Mouse (Mus musculus) midbrain, embryonic 10.5 days (tissue): ENCODE data around the gene Pinlyp. TPM values are rescaled to one million over a fixed set of nuclear protein-coding genes. Genes with fewer than 3 reads are reported as not detected.

ENCODE experiments used
- DNase-seq: peaks from one replicate; pipeline ENCODE4 v3.0.0-alpha.2; 2017; ENCODE audit warnings: low spot score
- H3K27ac ChIP-seq: fragments of 300-500 bp; sonication (generic); replicated peaks from 2 replicates; pipeline ENCODE4 v1.5.1; 2016; ENCODE audit warnings: mild to moderate bottlenecking
- H3K27me3 ChIP-seq: fragments of 300-500 bp; sonication (generic); 2 replicates; pipeline ENCODE4 v1.6.1; 2016; ENCODE audit warnings: low read depth, mild to moderate bottlenecking; ENCODE audit not compliant: poor library complexity, severe bottlenecking
- H3K36me3 ChIP-seq: fragments of 300-500 bp; sonication (generic); 2 replicates; pipeline ENCODE4 v1.6.1; 2016; ENCODE audit warnings: mild to moderate bottlenecking, moderate library complexity
- H3K4me1 ChIP-seq: fragments of 300-500 bp; sonication (generic); 2 replicates; pipeline ENCODE4 v1.6.1; 2016
- H3K4me3 ChIP-seq: fragments of 300-500 bp; sonication (generic); 2 replicates; pipeline ENCODE4 v1.5.1; 2016; ENCODE audit warnings: mild to moderate bottlenecking, moderate library complexity
- H3K9me3 ChIP-seq: fragments of 300-500 bp; sonication (generic); replicated peaks from 2 replicates; pipeline ENCODE4 v1.6.1; 2016; ENCODE audit warnings: mild to moderate bottlenecking
- WGBS: fragments of 180-500 bp; shearing (Covaris S2); methylation state at CpG from one replicate; pipeline ENCODE4 v1.1.7; 2016; 5-methylcytosine and 5-hydroxymethylcytosine counted together
- polyA plus RNA-seq: library from polyadenylated mRNA; unstranded; fragments of >200 nt; fragmentation: Nextera tagmentation; extraction: Ambion mirVana; gene quantifications from 2 replicates; pipeline ENCODE4 v1.2.1, GENCODE M21; 2016

Gene Pinlyp
- polyA plus RNA-seq, 1 experiment from 2014 or later, result 0.14 TPM

GRCm38 (mm10) chr7:24507726-24508114 lies 38.2 kb downstream of the Pinlyp start:
- H3K9me3 ChIP-seq, result no peaks in the 10 kb centered on the region
- 1% methylated on average over 20 of the region's 20 CpGs for WGBS
- peak overlapping the region; percentile 96 for H3K27ac ChIP-seq
- DNase-seq, result no peak
- H3K4me1 ChIP-seq, result peaks cover 49% of the 10 kb centered on the region
- peaks cover 35% of the 10 kb centered on the region for H3K36me3 ChIP-seq
- H3K27me3 ChIP-seq, result peaks cover 6% of the 10 kb centered on the region
- peak overlapping the region; percentile 65 for H3K4me3 ChIP-seq

- peak within 1 kb of the TSS; percentile 65 for H3K4me3 ChIP-seq
- DNase-seq, result peak; percentile 92
- no peaks in the 10 kb centered on the region for H3K9me3 ChIP-seq
- peaks cover 49% of the 10 kb centered on the region for H3K4me1 ChIP-seq
- H3K27ac ChIP-seq, result peak within 1 kb of the TSS; percentile 96
- peaks cover 35% of the 10 kb centered on the region for H3K36me3 ChIP-seq
- peaks cover 12% of the 10 kb centered on the region for H3K27me3 ChIP-seq
- under 1% methylated on average over 84 of the region's 84 CpGs for WGBS
These were observed 38.8 kb downstream of the Pinlyp start, which contains the start of gene Zfp428 for GRCm38 (mm10) chr7:24506838-24507725. Zfp428 (plus strand) TSS chr7:24507006.

GRCm38 (mm10) chr7:24506476-24506837 lies 39.5 kb downstream of the Pinlyp start:
- Histone ChIP-seq H3K4me3 (peak overlapping the region; percentile 65), H3K27ac (peak overlapping the region; percentile 96), H3K9me3 (no peaks in the 10 kb centered on the region), H3K4me1 (peaks cover 49% of the 10 kb centered on the region), H3K27me3 (peaks cover 19% of the 10 kb centered on the region), H3K36me3 (peaks cover 35% of the 10 kb centered on the region)
- WGBS, result under 1% methylated on average over 12 of the region's 12 CpGs
- DNase-seq, result no peak

GRCm38 (mm10) chr7:24506065-24506459 lies 39.9 kb downstream of the Pinlyp start:
- no peak for DNase-seq
- Histone ChIP-seq H3K27ac (peak overlapping the region; percentile 96), H3K36me3 (peaks cover 35% of the 10 kb centered on the region), H3K4me3 (peak overlapping the region; percentile 65), H3K4me1 (peaks cover 49% of the 10 kb centered on the region), H3K9me3 (no peaks in the 10 kb centered on the region), H3K27me3 (peaks cover 23% of the 10 kb centered on the region)
- 14% methylated on average over 3 of the region's 3 CpGs for WGBS

- peaks cover 35% of the 10 kb centered on the region for H3K36me3 ChIP-seq
- H3K27me3 ChIP-seq, result peaks cover 28% of the 10 kb centered on the region
- no peak for DNase-seq
- H3K27ac ChIP-seq, result peak overlapping the region; percentile 96
- WGBS, result 12% methylated on average over 15 of the region's 15 CpGs
- H3K4me1 ChIP-seq, result peaks cover 49% of the 10 kb centered on the region
- H3K9me3 ChIP-seq, result peaks cover 4% of the 10 kb centered on the region; the same call in 1 of the 2 replicates
- H3K4me3 ChIP-seq, result peak overlapping the region; percentile 65
These were observed 40.4 kb downstream of the Pinlyp start for GRCm38 (mm10) chr7:24505447-24506064.

GRCm38 (mm10) chr7:24504868-24505267 lies 41.0 kb downstream of the Pinlyp start:
- Histone ChIP-seq H3K27me3 (peaks cover 35% of the 10 kb centered on the region), H3K9me3 (peaks cover 8% of the 10 kb centered on the region; the same call in 1 of the 2 replicates), H3K36me3 (peaks cover 33% of the 10 kb centered on the region), H3K4me3 (0 out of 2 replicates have a peak overlapping the region, but pooled peaks have one; percentile 65), H3K27ac (peak overlapping the region; percentile 96), H3K4me1 (peaks cover 56% of the 10 kb centered on the region)
- 13% methylated on average over 4 of the region's 4 CpGs for WGBS
- DNase-seq, result no peak

GRCm38 (mm10) chr7:24504004-24504403 lies 41.9 kb downstream of the Pinlyp start:
- peak overlapping the region; percentile 96; the same call in 1 of the 2 replicates for H3K27ac ChIP-seq
- H3K9me3 ChIP-seq, result peaks cover 8% of the 10 kb centered on the region; the same call in 1 of the 2 replicates
- H3K27me3 ChIP-seq, result peaks cover 43% of the 10 kb centered on the region
- WGBS, result 24% methylated on average over 10 of the region's 10 CpGs
- peaks cover 33% of the 10 kb centered on the region for H3K36me3 ChIP-seq
- 0 out of 2 replicates have a peak overlapping the region, but pooled peaks have one; percentile 27 for H3K4me3 ChIP-seq
- peaks cover 62% of the 10 kb centered on the region for H3K4me1 ChIP-seq
- DNase-seq, result no peak

- H3K4me3 ChIP-seq, result no peak overlapping the region
- peaks cover 66% of the 10 kb centered on the region for H3K27me3 ChIP-seq
- H3K27ac ChIP-seq, result no peak overlapping the region
- H3K36me3 ChIP-seq, result peaks cover 38% of the 10 kb centered on the region
- peaks cover 8% of the 10 kb centered on the region; the same call in 1 of the 2 replicates for H3K9me3 ChIP-seq
- 47% methylated on average over 21 of the region's 21 CpGs for WGBS
- DNase-seq, result no peak
- H3K4me1 ChIP-seq, result peaks cover 49% of the 10 kb centered on the region
These were observed 44.4 kb downstream of the Pinlyp start for GRCm38 (mm10) chr7:24501492-24501891.

GRCm38 (mm10) chr7:24500929-24501328 lies 45.0 kb downstream of the Pinlyp start:
- Histone ChIP-seq H3K4me3 (no peak overlapping the region), H3K9me3 (peaks cover 8% of the 10 kb centered on the region; the same call in 1 of the 2 replicates), H3K36me3 (peaks cover 38% of the 10 kb centered on the region), H3K27me3 (peaks cover 66% of the 10 kb centered on the region), H3K27ac (no peak overlapping the region), H3K4me1 (peaks cover 44% of the 10 kb centered on the region)
- DNase-seq, result peak; percentile 51
- WGBS, result 33% methylated on average over 7 of the region's 7 CpGs

GRCm38 (mm10) chr7:24499856-24500577 lies 45.9 kb downstream of the Pinlyp start:
- peak; percentile 38 for DNase-seq
- Histone ChIP-seq H3K36me3 (peaks cover 39% of the 10 kb centered on the region), H3K27me3 (peaks cover 66% of the 10 kb centered on the region), H3K4me3 (peak overlapping the region; percentile 36), H3K27ac (no peak overlapping the region), H3K4me1 (peaks cover 34% of the 10 kb centered on the region), H3K9me3 (peaks cover 8% of the 10 kb centered on the region; the same call in 1 of the 2 replicates)
- WGBS, result 15% methylated on average over 43 of the region's 43 CpGs
